Mouse (Mus musculus): ENCODE measurements around the gene Lgals9. TPM values are rescaled to one million over a fixed set of nuclear protein-coding genes. Genes with fewer than 3 reads are reported as not detected.

Gene Lgals9
- polyA plus RNA-seq, 1 experiment: 95.7 TPM

DNA sequence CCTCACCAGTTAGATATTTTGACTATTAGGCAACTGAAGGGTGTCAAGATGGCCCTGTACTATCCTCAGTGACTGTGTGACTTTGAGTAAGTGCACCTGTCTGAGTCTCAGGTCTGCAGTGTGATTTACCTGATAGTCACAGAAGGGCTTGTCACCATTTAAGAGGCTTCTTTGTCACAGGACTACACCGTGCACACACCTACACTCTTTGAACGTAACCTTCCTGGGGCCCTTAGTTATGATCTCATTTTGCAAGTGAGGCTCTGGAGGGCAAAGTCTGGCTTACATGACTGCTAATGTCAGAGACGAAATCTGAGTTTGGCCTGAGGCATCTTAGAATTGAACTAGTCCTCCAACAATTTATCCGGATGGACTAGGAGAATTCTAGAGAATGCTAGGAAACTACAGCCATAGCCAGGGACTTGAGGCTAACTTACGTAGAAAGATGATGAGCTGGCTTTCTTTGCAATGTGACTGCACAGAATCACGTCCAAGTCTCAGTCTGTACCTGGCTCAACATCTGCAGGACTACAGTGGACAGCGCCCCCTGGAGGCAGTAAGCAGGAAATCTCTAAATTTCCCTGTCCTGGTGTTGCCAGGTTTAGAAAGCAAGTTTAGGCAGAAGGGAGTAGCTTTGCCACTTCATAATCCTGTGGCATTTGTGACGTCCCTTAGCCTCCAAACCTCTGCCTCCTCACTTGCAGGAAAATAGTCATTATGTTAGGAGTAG lies 61.9 kb downstream of the Lgals9 start:
- DNase-seq (ENCODE audit: low read depth): no peak

GRCm38 (mm10) chr11:78920411-78920939 lies 64.3 kb downstream of the Lgals9 start, which contains the start of gene Nos2:
Gene Nos2, plus strand, starts transcription at chr11:78920787.
- DNase-seq (ENCODE audit: low read depth): no peak

- DNase-seq (ENCODE audit: low read depth): no peak
Observed at GRCm38 (mm10) chr11:78919745-78920144, 65.0 kb downstream of the Lgals9 start.

- no peak for DNase-seq (ENCODE audit: low read depth)
Observed at GRCm38 (mm10) chr11:78916410-78916809, 68.3 kb downstream of the Lgals9 start.

- no peak for DNase-seq (ENCODE audit: low read depth)
Observed at GRCm38 (mm10) chr11:78915473-78915872, 69.3 kb downstream of the Lgals9 start.

Other genes with a start within 250 kb of the Lgals9 start
- 39.0 and 44.3 TPM in 2 replicates for gene Ccnq, start 233.2 kb downstream of the Lgals9 start, polyA plus RNA-seq (2012; rRNA removed)
- 19.8 and 26.5 TPM in 2 replicates for gene Lyrm9, start 158.4 kb downstream of the Lgals9 start, polyA plus RNA-seq (2012; rRNA removed)
- gene Nos2, start 64.2 kb downstream of the Lgals9 start, polyA plus RNA-seq (2012; rRNA removed): 3.0 and 4.8 TPM in 2 replicates
- 11.8 and 13.9 TPM in 2 replicates for gene Ksr1, start 161.5 kb upstream of the Lgals9 start, polyA plus RNA-seq (2012; rRNA removed)

Measured in gonadal fat pad, adult 2 months (tissue).